Mouse (Mus musculus): Measurements from ENCODE around the gene Dlg1. TPM values are rescaled to one million over a fixed set of nuclear protein-coding genes. Genes with fewer than 3 reads are reported as not detected.

Dlg1 gene
- polyA plus RNA-seq, 1 experiment from 2014 or later = 14.4 TPM

- H3K36me3 ChIP-seq = no peaks in the 10 kb centered on the region
- H3K27ac ChIP-seq (replicated peaks) = no peak overlapping the region
- ATAC-seq (ENCODE audit: low FRiP score, low read depth) = no peak
- no peak overlapping the region for H3K4me3 ChIP-seq
- no peaks in the 10 kb centered on the region for H3K9me3 ChIP-seq
- peaks cover 9% of the 10 kb centered on the region for H3K4me1 ChIP-seq (replicated peaks)
- 0 out of 2 replicates have a peak, but pooled peaks cover 9% of the 10 kb centered on the region for H3K27me3 ChIP-seq
- WGBS = 68% methylated on average over 6 of the region's 6 CpGs
- no peak overlapping the region for H3K9ac ChIP-seq
- no peak overlapping the region for H3K4me2 ChIP-seq
Observed at GRCm38 (mm10) chr16:31658539-31659334, 4.5 kb upstream of the Dlg1 start.

GRCm38 (mm10) chr16:31659453-31659852, 3.8 kb upstream of the Dlg1 start:
- Histone ChIP-seq H3K36me3 (no peaks in the 10 kb centered on the region), H3K27me3 (0 out of 2 replicates have a peak, but pooled peaks cover 9% of the 10 kb centered on the region), H3K4me3 (no peak overlapping the region), H3K27ac (replicated peaks) (no peak overlapping the region), H3K4me1 (replicated peaks) (peaks cover 9% of the 10 kb centered on the region), H3K4me2 (no peak overlapping the region), H3K9ac (no peak overlapping the region), H3K9me3 (no peaks in the 10 kb centered on the region)
- ATAC-seq (ENCODE audit: low FRiP score, low read depth) = no peak
- 81% methylated on average over 5 of the region's 5 CpGs for WGBS

GRCm38 (mm10) chr16:31662556-31663378, 476 bp upstream of the Dlg1 start:
- no peaks in the 10 kb centered on the region for H3K9me3 ChIP-seq
- no peak; the same call in 1 of the 2 replicates for ATAC-seq (ENCODE audit: low FRiP score, low read depth)

GRCm38 (mm10) chr16:31664287-31664597, 999 bp downstream of the Dlg1 start:
- peaks cover 20% of the 10 kb centered on the region for H3K4me1 ChIP-seq (replicated peaks)
- WGBS = under 1% methylated on average over 24 of the region's 36 CpGs
- peak overlapping the region; percentile 78 for H3K9ac ChIP-seq
- peak overlapping the region; percentile 99 for H3K4me3 ChIP-seq
- no peaks in the 10 kb centered on the region for H3K36me3 ChIP-seq
- 0 out of 2 replicates have a peak, but pooled peaks cover 9% of the 10 kb centered on the region for H3K27me3 ChIP-seq
- no peaks in the 10 kb centered on the region for H3K9me3 ChIP-seq
- peak overlapping the region; percentile 83 for H3K27ac ChIP-seq (replicated peaks)
- no peak for ATAC-seq (ENCODE audit: low FRiP score, low read depth)
- peak overlapping the region; percentile 74 for H3K4me2 ChIP-seq

More at GRCm38 (mm10) chr16:31662556-31663378, 476 bp upstream of the Dlg1 start:
- Histone ChIP-seq H3K9ac (peak overlapping the region; percentile 78), H3K4me3 (peak overlapping the region; percentile 99), H3K4me2 (peak overlapping the region; percentile 74), H3K36me3 (no peaks in the 10 kb centered on the region), H3K27me3 (0 out of 2 replicates have a peak, but pooled peaks cover 9% of the 10 kb centered on the region), H3K27ac (replicated peaks) (no peak overlapping the region; the same call in 1 of the 2 replicates), H3K4me1 (replicated peaks) (peaks cover 20% of the 10 kb centered on the region)
- WGBS = 15% methylated on average over 22 of the region's 22 CpGs

GRCm38 (mm10) chr16:31672202-31672601, 9.0 kb downstream of the Dlg1 start:
- Histone ChIP-seq H3K9me3 (no peaks in the 10 kb centered on the region), H3K4me2 (no peak overlapping the region), H3K4me3 (no peak overlapping the region), H3K4me1 (replicated peaks) (no peaks in the 10 kb centered on the region), H3K27ac (replicated peaks) (no peak overlapping the region), H3K36me3 (no peaks in the 10 kb centered on the region), H3K9ac (no peak overlapping the region), H3K27me3 (no peaks in the 10 kb centered on the region)
- ATAC-seq (ENCODE audit: low FRiP score, low read depth) = no peak
- WGBS = 94% methylated on average over 1 of the region's 1 CpGs

GRCm38 (mm10) chr16:31677463-31677862, 14.2 kb downstream of the Dlg1 start:
- Histone ChIP-seq H3K4me1 (replicated peaks) (no peaks in the 10 kb centered on the region), H3K27me3 (no peaks in the 10 kb centered on the region), H3K27ac (replicated peaks) (no peak overlapping the region), H3K9me3 (no peaks in the 10 kb centered on the region), H3K36me3 (no peaks in the 10 kb centered on the region), H3K9ac (no peak overlapping the region), H3K4me3 (no peak overlapping the region), H3K4me2 (no peak overlapping the region)
- 89% methylated on average over 4 of the region's 4 CpGs for WGBS
- no peak for ATAC-seq (ENCODE audit: low FRiP score, low read depth)

GRCm38 (mm10) chr16:31682291-31682690, 19.0 kb downstream of the Dlg1 start:
- H3K27me3 ChIP-seq = no peaks in the 10 kb centered on the region
- no peak overlapping the region for H3K27ac ChIP-seq (replicated peaks)
- H3K4me3 ChIP-seq = no peak overlapping the region
- no peaks in the 10 kb centered on the region for H3K36me3 ChIP-seq
- no peak overlapping the region for H3K9ac ChIP-seq
- WGBS = 96% methylated on average over 6 of the region's 6 CpGs
- ATAC-seq (ENCODE audit: low FRiP score, low read depth) = no peak
- no peaks in the 10 kb centered on the region for H3K4me1 ChIP-seq (replicated peaks)
- H3K9me3 ChIP-seq = no peaks in the 10 kb centered on the region
- no peak overlapping the region for H3K4me2 ChIP-seq

- H3K9me3 ChIP-seq = no peaks in the 10 kb centered on the region
- H3K4me3 ChIP-seq = no peak overlapping the region
- H3K36me3 ChIP-seq = no peaks in the 10 kb centered on the region
- ATAC-seq (ENCODE audit: low FRiP score, low read depth) = no peak
- H3K27ac ChIP-seq (replicated peaks) = no peak overlapping the region
- no peak overlapping the region for H3K4me2 ChIP-seq
- 82% methylated on average over 9 of the region's 9 CpGs for WGBS
- H3K4me1 ChIP-seq (replicated peaks) = no peaks in the 10 kb centered on the region
- no peak overlapping the region for H3K9ac ChIP-seq
- no peaks in the 10 kb centered on the region for H3K27me3 ChIP-seq
Observed at GRCm38 (mm10) chr16:31683670-31684430, 20.6 kb downstream of the Dlg1 start.

GRCm38 (mm10) chr16:31684771-31685170, 21.5 kb downstream of the Dlg1 start:
- H3K4me2 ChIP-seq = no peak overlapping the region
- WGBS = 90% methylated on average over 4 of the region's 4 CpGs
- H3K27me3 ChIP-seq = no peaks in the 10 kb centered on the region
- no peaks in the 10 kb centered on the region for H3K4me1 ChIP-seq (replicated peaks)
- H3K4me3 ChIP-seq = no peak overlapping the region
- no peak for ATAC-seq (ENCODE audit: low FRiP score, low read depth)
- no peak overlapping the region for H3K27ac ChIP-seq (replicated peaks)
- no peak overlapping the region for H3K9ac ChIP-seq
- H3K36me3 ChIP-seq = no peaks in the 10 kb centered on the region
- no peaks in the 10 kb centered on the region for H3K9me3 ChIP-seq

GRCm38 (mm10) chr16:31687766-31688165, 24.5 kb downstream of the Dlg1 start:
- ATAC-seq (ENCODE audit: low FRiP score, low read depth) = no peak
- Histone ChIP-seq H3K27me3 (no peaks in the 10 kb centered on the region), H3K4me3 (no peak overlapping the region), H3K4me1 (replicated peaks) (no peaks in the 10 kb centered on the region), H3K4me2 (no peak overlapping the region), H3K9me3 (no peaks in the 10 kb centered on the region), H3K9ac (no peak overlapping the region), H3K36me3 (no peaks in the 10 kb centered on the region), H3K27ac (replicated peaks) (no peak overlapping the region)

GRCm38 (mm10) chr16:31695286-31696020, 32.2 kb downstream of the Dlg1 start:
- H3K36me3 ChIP-seq = no peaks in the 10 kb centered on the region
- peak overlapping the region; percentile 46 for H3K4me2 ChIP-seq
- peaks cover 3% of the 10 kb centered on the region; the same call in 1 of the 2 replicates for H3K4me1 ChIP-seq (replicated peaks)
- H3K9me3 ChIP-seq = no peaks in the 10 kb centered on the region
- H3K9ac ChIP-seq = peak overlapping the region; percentile 11; the same call in 1 of the 2 replicates
- no peaks in the 10 kb centered on the region for H3K27me3 ChIP-seq
- no peak overlapping the region for H3K27ac ChIP-seq (replicated peaks)
- WGBS = 46% methylated on average over 11 of the region's 11 CpGs
- ATAC-seq (ENCODE audit: low FRiP score, low read depth) = no peak
- peak overlapping the region; percentile 24 for H3K4me3 ChIP-seq
